Mouse (Mus musculus) heart, embryonic 15.5 days (tissue): ENCODE measurements around the gene Sys1. TPM values are rescaled to one million over a fixed set of nuclear protein-coding genes. Genes with fewer than 3 reads are reported as not detected.

Experiments
- ATAC-seq: fragments of 200-750 bp; cut with Nextera tagmentation; replicated peaks from 2 replicates; pipeline ENCODE4 v1.8.0; 2017; ENCODE audit warnings: low read depth, moderate TSS enrichment; ENCODE audit not compliant: insufficient number of reproducible peaks, insufficient read depth, low FRiP score
- H3K27ac ChIP-seq: fragments of 300-500 bp; sonication (generic); 2 replicates; pipeline ENCODE4 v1.5.1; 2015; ENCODE audit warnings: mild to moderate bottlenecking, inconsistent platforms
- H3K27me3 ChIP-seq: fragments of 300-500 bp; sonication (generic); 2 replicates; pipeline ENCODE4 v1.6.1; 2015; ENCODE audit warnings: inconsistent platforms
- H3K36me3 ChIP-seq: fragments of 300-500 bp; sonication (generic); 2 replicates; pipeline ENCODE4 v1.6.1; 2015; ENCODE audit warnings: mild to moderate bottlenecking, inconsistent platforms
- H3K4me1 ChIP-seq: fragments of 300-500 bp; sonication (generic); replicated peaks from 2 replicates; pipeline ENCODE4 v1.6.1; 2015; ENCODE audit warnings: inconsistent platforms
- H3K4me2 ChIP-seq: fragments of 300-500 bp; sonication (generic); 2 replicates; pipeline ENCODE4 v1.6.1; 2015; ENCODE audit warnings: inconsistent platforms, mild to moderate bottlenecking, moderate library complexity
- H3K4me3 ChIP-seq: fragments of 300-500 bp; sonication (generic); 2 replicates; pipeline ENCODE4 v1.5.1; 2015; ENCODE audit warnings: mild to moderate bottlenecking, inconsistent platforms
- H3K9ac ChIP-seq: fragments of 300-500 bp; sonication (generic); 2 replicates; pipeline ENCODE4 v1.6.1; 2015; ENCODE audit warnings: mild to moderate bottlenecking, inconsistent platforms
- H3K9me3 ChIP-seq: fragments of 300-500 bp; sonication (generic); replicated peaks from 2 replicates; pipeline ENCODE4 v1.6.1; 2016; ENCODE audit warnings: inconsistent platforms
- WGBS: fragments of 180-500 bp; shearing (Covaris S2); methylation state at CpG from one replicate; pipeline ENCODE4 v1.1.7; 2015; ENCODE audit warnings: mixed read lengths; 5-methylcytosine and 5-hydroxymethylcytosine counted together
- polyA plus RNA-seq: library from polyadenylated mRNA; unstranded; fragments of >200 nt; fragmentation: Nextera tagmentation; extraction: Ambion mirVana; gene quantifications from 2 replicates; pipeline ENCODE4 v1.2.1, GENCODE M21; 2015

Sys1 gene
- polyA plus RNA-seq, 1 experiment from 2014 or later = 32.0 TPM

DNA sequence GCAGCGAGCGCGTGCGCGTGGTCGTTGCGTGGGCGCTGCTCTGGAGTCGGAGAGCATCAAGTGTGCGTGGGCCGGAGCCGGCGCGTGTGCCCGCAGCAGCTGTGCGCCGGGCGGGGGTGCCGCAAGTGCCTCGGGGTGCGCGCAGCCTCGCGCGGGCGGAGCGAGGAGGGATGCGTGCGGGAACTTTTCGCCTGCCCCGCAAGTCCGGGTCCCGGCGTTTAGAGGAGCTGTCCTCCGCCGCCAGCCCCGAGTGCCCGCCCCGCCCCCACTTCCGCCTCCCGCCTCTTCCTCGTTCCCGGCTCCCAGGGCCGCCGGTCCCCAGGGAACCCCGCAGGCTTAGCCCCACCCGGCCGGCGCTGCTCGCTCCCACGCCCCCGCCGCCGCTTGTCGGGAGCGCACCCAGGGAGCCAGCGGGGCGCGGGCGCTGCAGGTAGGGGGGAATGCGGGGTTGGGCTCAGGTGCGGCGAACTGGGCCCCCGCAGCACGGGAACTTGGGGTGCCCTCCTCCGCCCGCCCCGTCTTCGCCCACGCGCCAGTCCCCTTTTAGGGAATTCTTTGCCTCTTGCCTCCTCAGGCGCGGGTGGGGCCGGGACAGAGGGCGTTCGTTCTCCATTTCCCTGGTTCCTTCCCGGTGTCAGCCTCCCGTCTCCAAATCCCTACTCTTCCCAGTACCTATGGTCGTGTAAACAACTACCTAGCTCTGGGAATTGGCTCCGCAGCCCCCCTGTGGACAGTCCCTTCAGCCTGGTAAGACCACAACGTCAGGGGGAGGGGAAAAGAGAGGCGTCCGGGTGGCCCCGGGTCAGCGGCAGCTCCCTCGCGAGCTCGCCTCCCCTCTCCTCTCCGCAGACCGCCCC is 29.7 kb downstream of the Sys1 start:
- H3K36me3 ChIP-seq = no peaks in the 10 kb centered on the region
- 0 out of 2 replicates have a peak, but pooled peaks cover 4% of the 10 kb centered on the region for H3K27me3 ChIP-seq
- WGBS = under 1% methylated on average over 84 of the region's 90 CpGs
- peak; percentile 56 for ATAC-seq
- peak overlapping the region; percentile 97 for H3K4me2 ChIP-seq
- peak overlapping the region; percentile 75 for H3K9ac ChIP-seq
- peak overlapping the region; percentile 76 for H3K4me3 ChIP-seq
- peak overlapping the region; percentile 51 for H3K27ac ChIP-seq
- H3K9me3 ChIP-seq = no peaks in the 10 kb centered on the region
- peaks cover 17% of the 10 kb centered on the region for H3K4me1 ChIP-seq

DNA sequence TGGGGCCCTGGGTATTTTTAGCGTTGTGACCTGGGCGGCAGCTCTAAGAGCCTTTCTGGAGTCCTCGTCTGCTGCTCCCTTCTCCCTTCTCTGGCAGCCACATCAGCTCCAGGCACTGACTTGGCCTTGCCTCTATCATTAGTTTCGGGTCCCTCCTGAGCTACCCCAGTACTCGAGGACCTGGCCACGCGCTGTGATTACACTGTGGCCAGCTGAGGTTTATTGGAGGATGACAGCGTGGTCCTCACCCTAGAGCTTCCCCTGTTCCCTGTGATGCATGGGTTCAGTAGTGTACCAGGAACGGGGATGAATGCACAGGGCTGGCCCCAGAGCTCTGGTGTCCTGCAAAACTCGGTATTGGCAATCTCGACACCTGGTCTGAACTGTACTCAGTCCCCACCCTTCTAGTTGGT is 30.4 kb downstream of the Sys1 start:
- H3K27ac ChIP-seq = peak overlapping the region; percentile 51; the same call in 1 of the 2 replicates
- H3K9ac ChIP-seq = peak overlapping the region; percentile 75
- H3K27me3 ChIP-seq = 0 out of 2 replicates have a peak, but pooled peaks cover 4% of the 10 kb centered on the region
- 8% methylated on average over 11 of the region's 11 CpGs for WGBS
- no peaks in the 10 kb centered on the region for H3K36me3 ChIP-seq
- peak overlapping the region; percentile 97 for H3K4me2 ChIP-seq
- H3K4me3 ChIP-seq = peak overlapping the region; percentile 76
- H3K4me1 ChIP-seq = peaks cover 17% of the 10 kb centered on the region
- H3K9me3 ChIP-seq = no peaks in the 10 kb centered on the region
- 0 out of 2 replicates have a peak, but pooled peaks have one; percentile 13 for ATAC-seq

DNA sequence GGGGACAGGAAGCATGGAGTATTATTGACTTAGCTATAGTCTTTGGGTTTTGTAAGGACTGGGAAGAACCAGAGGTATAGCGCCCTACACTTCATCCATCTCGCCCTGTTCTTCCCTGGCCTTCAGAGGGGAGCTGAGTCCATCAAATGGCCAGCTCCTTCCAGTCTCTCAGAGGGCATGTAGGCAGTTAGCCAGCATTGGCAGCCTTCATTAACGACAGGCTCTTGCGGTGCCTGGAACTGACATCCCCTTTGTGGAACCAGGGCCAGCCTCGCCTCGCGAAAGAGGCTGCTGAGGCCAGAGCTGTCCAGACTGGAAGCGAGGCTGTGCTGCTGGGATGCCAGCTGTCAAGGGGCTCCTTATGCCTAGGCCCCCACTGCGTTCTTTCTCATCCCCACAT is 31.0 kb downstream of the Sys1 start:
- Histone ChIP-seq H3K9ac (0 out of 2 replicates have a peak overlapping the region, but pooled peaks have one; percentile 75), H3K9me3 (no peaks in the 10 kb centered on the region), H3K27me3 (0 out of 2 replicates have a peak, but pooled peaks cover 4% of the 10 kb centered on the region), H3K27ac (no peak overlapping the region), H3K4me2 (peak overlapping the region; percentile 97), H3K4me1 (peaks cover 17% of the 10 kb centered on the region), H3K36me3 (no peaks in the 10 kb centered on the region), H3K4me3 (peak overlapping the region; percentile 76; the same call in 1 of the 2 replicates)
- no peak for ATAC-seq
- 72% methylated on average over 9 of the region's 9 CpGs for WGBS

DNA sequence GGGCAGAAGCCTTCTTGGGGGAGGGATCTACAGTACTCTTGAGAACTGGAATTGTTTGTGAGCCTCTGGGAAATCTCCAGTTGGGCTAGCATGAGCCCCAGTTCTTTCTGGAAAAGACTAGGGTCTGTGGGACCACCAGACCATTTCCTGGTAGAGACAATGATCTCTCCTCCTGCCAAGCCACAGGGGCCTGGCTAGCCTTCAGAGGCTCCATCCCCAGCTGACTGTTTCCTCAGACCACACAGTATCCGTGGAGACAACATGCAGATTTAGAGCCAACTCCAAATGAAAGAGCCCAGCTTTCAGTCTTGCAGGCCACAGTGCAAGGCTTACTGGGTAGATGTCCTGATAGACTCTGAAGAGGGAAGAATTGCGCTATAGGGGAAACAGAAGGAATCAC is 37.4 kb downstream of the Sys1 start:
- Histone ChIP-seq H3K4me1 (peaks cover 11% of the 10 kb centered on the region), H3K27ac (no peak overlapping the region), H3K36me3 (peaks cover under 1% of the 10 kb centered on the region; the same call in 1 of the 2 replicates), H3K4me2 (no peak overlapping the region), H3K9me3 (no peaks in the 10 kb centered on the region), H3K4me3 (no peak overlapping the region), H3K9ac (no peak overlapping the region), H3K27me3 (no peaks in the 10 kb centered on the region)
- ATAC-seq = no peak
- 45% methylated on average over 2 of the region's 2 CpGs for WGBS

- Histone ChIP-seq H3K4me1 (peaks cover 11% of the 10 kb centered on the region), H3K27ac (no peak overlapping the region), H3K27me3 (no peaks in the 10 kb centered on the region), H3K9ac (no peak overlapping the region), H3K9me3 (no peaks in the 10 kb centered on the region), H3K4me2 (peak overlapping the region; percentile 86; the same call in 1 of the 2 replicates), H3K4me3 (peak overlapping the region; percentile 79; the same call in 1 of the 2 replicates), H3K36me3 (peaks cover 17% of the 10 kb centered on the region; the same call in 1 of the 2 replicates)
- 55% methylated on average over 1 of the region's 1 CpGs for WGBS
- ATAC-seq = no peak
These were observed 39.6 kb downstream of the Sys1 start for GRCm38 (mm10) chr2:164496331-164496730.

GRCm38 (mm10) chr2:164496847-164497690 is 40.3 kb downstream of the Sys1 start, which contains the start of gene Pigt:
TSS of gene Pigt (plus strand) at chr2:164497520.
- peak within 1 kb of the TSS; percentile 68 for H3K27ac ChIP-seq
- H3K4me3 ChIP-seq = peak within 1 kb of the TSS; percentile 79
- no peaks in the 10 kb centered on the region for H3K27me3 ChIP-seq
- peaks cover 24% of the 10 kb centered on the region for H3K36me3 ChIP-seq
- peak within 1 kb of the TSS; percentile 68 for H3K9ac ChIP-seq
- H3K4me1 ChIP-seq = peaks cover 11% of the 10 kb centered on the region
- ATAC-seq = peak; percentile 84
- H3K4me2 ChIP-seq = peak within 1 kb of the TSS; percentile 86
- WGBS = 4% methylated on average over 43 of the region's 43 CpGs
- no peaks in the 10 kb centered on the region for H3K9me3 ChIP-seq

GRCm38 (mm10) chr2:164497691-164498268 is 41.0 kb downstream of the Sys1 start:
- Histone ChIP-seq H3K27me3 (no peaks in the 10 kb centered on the region), H3K27ac (no peak overlapping the region), H3K9me3 (no peaks in the 10 kb centered on the region), H3K9ac (peak overlapping the region; percentile 68), H3K36me3 (peaks cover 30% of the 10 kb centered on the region), H3K4me3 (peak overlapping the region; percentile 79), H3K4me1 (peaks cover 11% of the 10 kb centered on the region), H3K4me2 (peak overlapping the region; percentile 86)
- WGBS = 4% methylated on average over 21 of the region's 21 CpGs
- ATAC-seq = peak; percentile 33; the same call in 1 of the 2 replicates

DNA sequence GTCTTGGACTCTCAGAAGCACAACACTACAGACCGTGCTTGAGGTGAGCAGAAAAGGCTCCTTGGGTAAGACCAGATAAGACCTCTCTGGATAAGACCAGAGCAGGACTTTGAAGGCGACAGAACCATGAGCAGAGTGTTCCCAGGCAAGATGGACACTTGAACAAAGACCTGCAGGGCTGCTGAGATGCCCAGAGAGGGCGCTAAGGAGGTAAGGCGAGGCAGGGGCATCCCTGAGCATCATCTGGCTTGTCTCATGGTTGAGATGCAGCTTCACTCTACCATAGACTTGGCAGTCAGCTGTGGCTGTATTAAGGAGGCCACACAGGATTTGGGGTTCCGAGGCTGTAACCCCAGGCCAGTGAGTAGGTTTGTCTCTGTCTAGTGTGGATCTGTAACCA is 42.6 kb downstream of the Sys1 start:
- no peak for ATAC-seq
- Histone ChIP-seq H3K4me3 (no peak overlapping the region), H3K9ac (no peak overlapping the region), H3K27ac (no peak overlapping the region), H3K4me2 (no peak overlapping the region), H3K4me1 (peaks cover 11% of the 10 kb centered on the region), H3K9me3 (0 out of 2 replicates have a peak, but pooled peaks cover under 1% of the 10 kb centered on the region), H3K36me3 (peaks cover 45% of the 10 kb centered on the region), H3K27me3 (no peaks in the 10 kb centered on the region)
- 70% methylated on average over 5 of the region's 5 CpGs for WGBS

DNA sequence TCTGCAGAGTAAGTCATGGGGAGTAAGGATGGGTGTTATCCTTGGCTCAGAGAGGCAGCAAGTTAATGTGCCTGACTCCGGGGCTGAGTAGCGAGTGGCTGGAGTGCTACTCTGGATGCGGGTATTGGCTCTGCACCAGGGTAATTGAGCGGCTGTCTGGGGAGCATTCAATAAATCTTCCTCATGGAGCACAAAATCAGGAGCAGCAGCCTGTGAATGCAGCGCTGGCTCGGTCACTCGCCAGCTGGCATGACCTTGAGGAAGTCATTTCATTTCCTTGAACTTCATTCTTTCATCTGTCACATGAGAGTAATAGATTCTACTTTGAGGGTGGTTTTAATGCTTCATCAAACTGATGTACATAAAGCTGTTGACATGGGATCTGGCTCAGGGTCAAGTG is 43.7 kb downstream of the Sys1 start:
- Histone ChIP-seq H3K9me3 (peaks cover 3% of the 10 kb centered on the region; the same call in 1 of the 2 replicates), H3K27ac (no peak overlapping the region), H3K9ac (no peak overlapping the region), H3K27me3 (no peaks in the 10 kb centered on the region), H3K4me3 (no peak overlapping the region), H3K4me1 (peaks cover 11% of the 10 kb centered on the region), H3K36me3 (peaks cover 57% of the 10 kb centered on the region), H3K4me2 (no peak overlapping the region)
- 88% methylated on average over 7 of the region's 7 CpGs for WGBS
- ATAC-seq = no peak

GRCm38 (mm10) chr2:164504919-164505318 is 48.2 kb downstream of the Sys1 start:
- Histone ChIP-seq H3K4me3 (no peak overlapping the region), H3K36me3 (peaks cover 63% of the 10 kb centered on the region), H3K27ac (no peak overlapping the region), H3K4me1 (no peaks in the 10 kb centered on the region), H3K4me2 (no peak overlapping the region), H3K27me3 (no peaks in the 10 kb centered on the region), H3K9ac (no peak overlapping the region), H3K9me3 (peaks cover 3% of the 10 kb centered on the region; the same call in 1 of the 2 replicates)
- no peak for ATAC-seq
- 93% methylated on average over 3 of the region's 3 CpGs for WGBS
